Mouse (Mus musculus) midbrain, embryonic 13.5 days (tissue): Measurements from ENCODE around the gene Mrgprb3. TPM values are rescaled to one million over a fixed set of nuclear protein-coding genes. Genes with fewer than 3 reads are reported as not detected.

ENCODE experiments used
- ATAC-seq: fragments of 200-750 bp; cut with Nextera tagmentation; 2 replicates; pipeline ENCODE4 v1.8.0; 2017; ENCODE audit warnings: mild to moderate bottlenecking, moderate TSS enrichment, moderate library complexity
- H3K27ac ChIP-seq: fragments of 300-500 bp; sonication (generic); 2 replicates; pipeline ENCODE4 v1.5.1; 2015; ENCODE audit warnings: inconsistent platforms, mild to moderate bottlenecking, moderate library complexity
- H3K27me3 ChIP-seq: fragments of 300-500 bp; sonication (generic); 2 replicates; pipeline ENCODE4 v1.6.1; 2015; ENCODE audit warnings: mild to moderate bottlenecking, inconsistent platforms
- H3K36me3 ChIP-seq: fragments of 300-500 bp; sonication (generic); 2 replicates; pipeline ENCODE4 v1.6.1; 2015; ENCODE audit warnings: mild to moderate bottlenecking, inconsistent platforms
- H3K4me1 ChIP-seq: fragments of 300-500 bp; sonication (generic); replicated peaks from 2 replicates; pipeline ENCODE4 v1.6.1; 2015; ENCODE audit warnings: inconsistent platforms
- H3K4me2 ChIP-seq: fragments of 300-500 bp; sonication (generic); replicated peaks from 2 replicates; pipeline ENCODE4 v1.6.1; 2015; ENCODE audit warnings: moderate library complexity, mild to moderate bottlenecking, inconsistent platforms
- H3K4me3 ChIP-seq: fragments of 300-500 bp; sonication (generic); replicated peaks from 2 replicates; pipeline ENCODE4 v1.5.1; 2015; ENCODE audit warnings: mild to moderate bottlenecking, inconsistent platforms
- H3K9ac ChIP-seq: fragments of 300-500 bp; sonication (generic); replicated peaks from 2 replicates; pipeline ENCODE4 v1.6.1; 2015; ENCODE audit warnings: mild to moderate bottlenecking, inconsistent platforms
- H3K9me3 ChIP-seq: fragments of 300-500 bp; sonication (generic); 2 replicates; pipeline ENCODE4 v1.6.1; 2016; ENCODE audit warnings: mild to moderate bottlenecking, inconsistent platforms
- WGBS: fragments of 180-500 bp; shearing (Covaris S2); methylation state at CpG from one replicate; pipeline ENCODE4 v1.1.7; 2015; 5-methylcytosine and 5-hydroxymethylcytosine counted together
- polyA plus RNA-seq: library from polyadenylated mRNA; unstranded; fragments of >200 nt; fragmentation: Nextera tagmentation; extraction: Ambion mirVana; gene quantifications from 2 replicates; pipeline ENCODE4 v1.2.1, GENCODE M21; 2015

The Mrgprb3 gene
- polyA plus RNA-seq = not detected in 2 replicates

- no peak within 1 kb of the TSS for H3K27ac ChIP-seq
- no peak within 1 kb of the TSS for H3K4me2 ChIP-seq
- 92% methylated on average over 2 of the region's 2 CpGs for WGBS
- peaks cover 6% of the 10 kb centered on the region; the same call in 1 of the 2 replicates for H3K9me3 ChIP-seq
- no peak for ATAC-seq
- no peaks in the 10 kb centered on the region for H3K27me3 ChIP-seq
- H3K36me3 ChIP-seq = no peaks in the 10 kb centered on the region
- no peak within 1 kb of the TSS for H3K9ac ChIP-seq
- no peaks in the 10 kb centered on the region for H3K4me1 ChIP-seq
- no peak within 1 kb of the TSS for H3K4me3 ChIP-seq
Observed at GRCm38 (mm10) chr7:48643711-48644110, at the start of gene Mrgprb3. Gene Mrgprb3 (minus strand): TSS chr7:48643811.

Other genes starting within 250 kb of the Mrgprb3 start
- gene Mrgprb1, start 187.5 kb downstream of the Mrgprb3 start, polyA plus RNA-seq = not detected in 2 replicates
- not detected in 2 replicates for gene Mrgprx2, start 144.5 kb downstream of the Mrgprb3 start, polyA plus RNA-seq
- gene Mrgprb2, start 85.7 kb downstream of the Mrgprb3 start, polyA plus RNA-seq = not detected in 2 replicates
- 38.5 and 39.8 TPM in 2 replicates for gene Zdhhc13, start 145.2 kb upstream of the Mrgprb3 start, polyA plus RNA-seq
- 0.19 TPM in 1 of 2 replicates, not detected in the other for gene Csrp3, start 204.2 kb upstream of the Mrgprb3 start, polyA plus RNA-seq
- 5.0 and 5.9 TPM in 2 replicates for gene E2f8, start 237.8 kb upstream of the Mrgprb3 start, polyA plus RNA-seq